Mouse (Mus musculus) kidney, adult 2 months (tissue): Measurements from ENCODE around the gene Hist3h2a.

Source experiments
- CTCF ChIP-seq: fragments of 200-500 bp; conservative IDR thresholded peaks from 2 replicates; pipeline ENCODE4 v1.5.1; 2011; ENCODE audit warnings: low read depth, mild to moderate bottlenecking, control low read depth, low read length, moderate library complexity, mixed read lengths; ENCODE audit not compliant: insufficient read depth, insufficient read length
- POLR2A ChIP-seq: fragments of 200-500 bp; IDR thresholded peaks from one replicate; pipeline ENCODE4 v1.6.1; 2011; ENCODE audit warnings: low read depth, low read length, control low read depth

- TF ChIP-seq CTCF (no peak), POLR2A (no peak)
These were observed 6.5 kb upstream of the Hist3h2a start for GRCm38 (mm10) chr11:58947798-58948528.
